Mouse (Mus musculus): ENCODE data around the gene Cdh16. TPM values are rescaled to one million over a fixed set of nuclear protein-coding genes. Genes with fewer than 3 reads are reported as not detected.
A peak's percentile ranks its signal among the peaks of the same experiment; 100 is the strongest.

Gene Cdh16
- polyA plus RNA-seq, 1 experiment, result not detected

- 0 out of 2 replicates have a peak overlapping the region, but pooled peaks have one; percentile 5 for H3K27ac ChIP-seq (ENCODE audit: control insufficient read depth, insufficient read depth, low read depth, low read length)
- H3K4me1 ChIP-seq (ENCODE audit: control insufficient read depth, insufficient read depth, low read length), result peaks cover 3% of the 10 kb centered on the region
- H3K27me3 ChIP-seq (ENCODE audit: control insufficient read depth, insufficient read depth, low read length), result no peaks in the 10 kb centered on the region
- TF ChIP-seq CTCF (IDR thresholded peaks at IDR 0.05; ENCODE audit: control insufficient read depth, insufficient read depth, insufficient replicate concordance, low read depth, low read length), result peak; percentile 54; the same call in 1 of the 2 replicates
- no peak for TF ChIP-seq POLR2A (IDR thresholded peaks at IDR 0.05; ENCODE audit: control insufficient read depth, low read depth, low read length)
- H3K36me3 ChIP-seq (ENCODE audit: control insufficient read depth, insufficient read depth, low read length), result no peaks in the 10 kb centered on the region
- H3K4me3 ChIP-seq (ENCODE audit: control insufficient read depth, low read depth, low read length), result peak overlapping the region; percentile 41
Measured at GRCm38 (mm10) chr8:104570436-104571343, 53.5 kb downstream of the Cdh16 start.

- H3K27me3 ChIP-seq (ENCODE audit: control insufficient read depth, insufficient read depth, low read length), result no peaks in the 10 kb centered on the region
Measured at GRCm38 (mm10) chr8:104569559-104569958, 54.6 kb downstream of the Cdh16 start.

GRCm38 (mm10) chr8:104565457-104565798, 58.8 kb downstream of the Cdh16 start:
- Histone ChIP-seq H3K27ac (ENCODE audit: control insufficient read depth, insufficient read depth, low read depth, low read length) (no peak overlapping the region), H3K4me1 (ENCODE audit: control insufficient read depth, insufficient read depth, low read length) (peaks cover 9% of the 10 kb centered on the region), H3K4me3 (ENCODE audit: control insufficient read depth, low read depth, low read length) (no peak overlapping the region), H3K36me3 (ENCODE audit: control insufficient read depth, insufficient read depth, low read length) (no peaks in the 10 kb centered on the region), H3K27me3 (ENCODE audit: control insufficient read depth, insufficient read depth, low read length) (no peaks in the 10 kb centered on the region)
- TF ChIP-seq POLR2A (IDR thresholded peaks at IDR 0.05; ENCODE audit: control insufficient read depth, low read depth, low read length) (no peak), CTCF (IDR thresholded peaks at IDR 0.05; ENCODE audit: control insufficient read depth, insufficient read depth, insufficient replicate concordance, low read depth, low read length) (no peak)

More at GRCm38 (mm10) chr8:104569559-104569958, 54.6 kb downstream of the Cdh16 start:
- Histone ChIP-seq H3K4me1 (ENCODE audit: control insufficient read depth, insufficient read depth, low read length) (peaks cover 12% of the 10 kb centered on the region), H3K36me3 (ENCODE audit: control insufficient read depth, insufficient read depth, low read length) (no peaks in the 10 kb centered on the region), H3K4me3 (ENCODE audit: control insufficient read depth, low read depth, low read length) (no peak overlapping the region), H3K27ac (ENCODE audit: control insufficient read depth, insufficient read depth, low read depth, low read length) (no peak overlapping the region)
- TF ChIP-seq POLR2A (IDR thresholded peaks at IDR 0.05; ENCODE audit: control insufficient read depth, low read depth, low read length) (no peak), CTCF (IDR thresholded peaks at IDR 0.05; ENCODE audit: control insufficient read depth, insufficient read depth, insufficient replicate concordance, low read depth, low read length) (no peak)

- TF ChIP-seq POLR2A (IDR thresholded peaks at IDR 0.05; ENCODE audit: control insufficient read depth, low read depth, low read length), result no peak
- TF ChIP-seq CTCF (IDR thresholded peaks at IDR 0.05; ENCODE audit: control insufficient read depth, insufficient read depth, insufficient replicate concordance, low read depth, low read length), result peak; percentile 75
- Histone ChIP-seq H3K27ac (ENCODE audit: control insufficient read depth, insufficient read depth, low read depth, low read length) (no peak overlapping the region), H3K27me3 (ENCODE audit: control insufficient read depth, insufficient read depth, low read length) (no peaks in the 10 kb centered on the region), H3K4me1 (ENCODE audit: control insufficient read depth, insufficient read depth, low read length) (peaks cover 9% of the 10 kb centered on the region), H3K36me3 (ENCODE audit: control insufficient read depth, insufficient read depth, low read length) (no peaks in the 10 kb centered on the region), H3K4me3 (ENCODE audit: control insufficient read depth, low read depth, low read length) (no peak overlapping the region)
Measured at GRCm38 (mm10) chr8:104564633-104565456, 59.4 kb downstream of the Cdh16 start.

GRCm38 (mm10) chr8:104560731-104561130, 63.5 kb downstream of the Cdh16 start:
- Histone ChIP-seq H3K27ac (ENCODE audit: control insufficient read depth, insufficient read depth, low read depth, low read length) (no peak overlapping the region), H3K4me3 (ENCODE audit: control insufficient read depth, low read depth, low read length) (no peak overlapping the region), H3K27me3 (ENCODE audit: control insufficient read depth, insufficient read depth, low read length) (no peaks in the 10 kb centered on the region), H3K4me1 (ENCODE audit: control insufficient read depth, insufficient read depth, low read length) (peaks cover 17% of the 10 kb centered on the region), H3K36me3 (ENCODE audit: control insufficient read depth, insufficient read depth, low read length) (no peaks in the 10 kb centered on the region)
- TF ChIP-seq CTCF (IDR thresholded peaks at IDR 0.05; ENCODE audit: control insufficient read depth, insufficient read depth, insufficient replicate concordance, low read depth, low read length) (no peak), POLR2A (IDR thresholded peaks at IDR 0.05; ENCODE audit: control insufficient read depth, low read depth, low read length) (no peak)

- no peak overlapping the region for H3K4me3 ChIP-seq (ENCODE audit: control insufficient read depth, low read depth, low read length)
- peaks cover 9% of the 10 kb centered on the region for H3K4me1 ChIP-seq (ENCODE audit: control insufficient read depth, insufficient read depth, low read length)
Measured at GRCm38 (mm10) chr8:104557226-104557625, 67.0 kb downstream of the Cdh16 start.

GRCm38 (mm10) chr8:104555191-104555590, 69.0 kb downstream of the Cdh16 start:
- Histone ChIP-seq H3K4me1 (ENCODE audit: control insufficient read depth, insufficient read depth, low read length) (peaks cover 9% of the 10 kb centered on the region), H3K4me3 (ENCODE audit: control insufficient read depth, low read depth, low read length) (no peak overlapping the region), H3K36me3 (ENCODE audit: control insufficient read depth, insufficient read depth, low read length) (no peaks in the 10 kb centered on the region), H3K27me3 (ENCODE audit: control insufficient read depth, insufficient read depth, low read length) (no peaks in the 10 kb centered on the region), H3K27ac (ENCODE audit: control insufficient read depth, insufficient read depth, low read depth, low read length) (no peak overlapping the region)
- TF ChIP-seq POLR2A (IDR thresholded peaks at IDR 0.05; ENCODE audit: control insufficient read depth, low read depth, low read length) (no peak), CTCF (IDR thresholded peaks at IDR 0.05; ENCODE audit: control insufficient read depth, insufficient read depth, insufficient replicate concordance, low read depth, low read length) (no peak)

More at GRCm38 (mm10) chr8:104557226-104557625, 67.0 kb downstream of the Cdh16 start:
- TF ChIP-seq POLR2A (IDR thresholded peaks at IDR 0.05; ENCODE audit: control insufficient read depth, low read depth, low read length), result no peak
- no peak for TF ChIP-seq CTCF (IDR thresholded peaks at IDR 0.05; ENCODE audit: control insufficient read depth, insufficient read depth, insufficient replicate concordance, low read depth, low read length)
- no peaks in the 10 kb centered on the region for H3K36me3 ChIP-seq (ENCODE audit: control insufficient read depth, insufficient read depth, low read length)
- no peak overlapping the region for H3K27ac ChIP-seq (ENCODE audit: control insufficient read depth, insufficient read depth, low read depth, low read length)
- no peaks in the 10 kb centered on the region for H3K27me3 ChIP-seq (ENCODE audit: control insufficient read depth, insufficient read depth, low read length)

Other genes starting within 250 kb of the Cdh16 start
- 2.0 and 2.2 TPM in 2 replicates for gene Cmtm4, start 228.6 kb downstream of the Cdh16 start, polyA plus RNA-seq (2012; rRNA removed)
- gene Dync1li2, start 181.3 kb downstream of the Cdh16 start, polyA plus RNA-seq (2012; rRNA removed), result 61.1 and 64.6 TPM in 2 replicates
- gene Terb1, start 114.5 kb downstream of the Cdh16 start, polyA plus RNA-seq (2012; rRNA removed), result 5.6 and 6.7 TPM in 2 replicates
- gene Nae1, start 89.8 kb downstream of the Cdh16 start, polyA plus RNA-seq (2012; rRNA removed), result 15.9 and 26.0 TPM in 2 replicates
- 5.4 and 7.1 TPM in 2 replicates for gene Car7, start 89.7 kb downstream of the Cdh16 start, polyA plus RNA-seq (2012; rRNA removed)
- gene Pdp2, start 32.9 kb downstream of the Cdh16 start, polyA plus RNA-seq (2012; rRNA removed), result 1.2 and 1.3 TPM in 2 replicates
- 0.36 and 0.42 TPM in 2 replicates for gene Rrad, start 6.9 kb upstream of the Cdh16 start, polyA plus RNA-seq (2012; rRNA removed)
- 61.8 and 67.2 TPM in 2 replicates for gene Ciao2b, start 17.6 kb upstream of the Cdh16 start, polyA plus RNA-seq (2012; rRNA removed)
- gene Ces2a, start 109.6 kb upstream of the Cdh16 start, polyA plus RNA-seq (2012; rRNA removed), result 0.05 TPM in 1 of 2 replicates, not detected in the other
- 0.11 TPM in 1 of 2 replicates, not detected in the other for gene Ces2b, start 207.2 kb upstream of the Cdh16 start, polyA plus RNA-seq (2012; rRNA removed)
- 0.05 TPM in 1 of 2 replicates, not detected in the other for gene Ces2c, start 222.7 kb upstream of the Cdh16 start, polyA plus RNA-seq (2012; rRNA removed)